ENCODE assay signal across 9 mouse cellular contexts in genomic region chr5:105492367-105493246, GRCm38 (mm10). TPM values are rescaled to one million over a fixed set of nuclear protein-coding genes. Genes with fewer than 3 reads are reported as not detected.
DNase-seq lines count a peak whose midpoint lies in the region; ATAC-seq and TF ChIP-seq lines count a peak whose summit lies in the region.
"Had no signal": no experiment of that assay in that cellular context is flagged by ENCODE, and none has a peak within 500 bp of the region (broad histone marks: within the 10 kb centered on the region; RNA-seq: fewer than 3 reads in every experiment).

No protein-coding gene starts in this region.

- no peak for DNase-seq in gastrocnemius, adult 2 months
- no peak for DNase-seq in gastrocnemius, postnatal 10 days
- DNase-seq in B cell, adult 2 months, result peak; percentile 70 to 77
- peak; percentile 57 to 84 for DNase-seq in cerebellum, adult 2 months
- peak; percentile 69 for DNase-seq in lung, postnatal 36 days
- peak; percentile 74 for DNase-seq in thymus, adult 2 months
- DNase-seq in right cerebral cortex, postnatal 25 days, result no peak

- H3K27me3 ChIP-seq in cerebellum, adult 2 months (ENCODE audit: control insufficient read depth, insufficient read depth, low read length), result no peaks in the 10 kb centered on the region
- no peaks in the 10 kb centered on the region; the same call in 1 of the 2 replicates for H3K27me3 ChIP-seq in hindbrain, embryonic 15.5 days
- H3K27me3 ChIP-seq in thymus, adult 2 months (ENCODE audit: control insufficient read depth, insufficient read depth, low read length), result no peaks in the 10 kb centered on the region
- H3K27me3 ChIP-seq: megakaryocyte, embryonic 14.5 days had no signal

- no peaks in the 10 kb centered on the region for H3K9me3 ChIP-seq in hindbrain, embryonic 15.5 days
- H3K9me3 ChIP-seq: megakaryocyte, embryonic 14.5 days had no signal

- H3K9ac ChIP-seq in hindbrain, embryonic 15.5 days, result no peak overlapping the region

- TF ChIP-seq CTCF in gastrocnemius, adult 2 months (IDR thresholded peaks at IDR 0.05), result peak; percentile 53
- TF ChIP-seq CTCF in cerebellum, adult 2 months (IDR thresholded peaks at IDR 0.05; ENCODE audit: borderline replicate concordance, insufficient read depth, low read depth, low read length), result 0 out of 2 replicates have a peak, but pooled peaks have one; percentile 15
- TF ChIP-seq CTCF in thymus, adult 2 months (IDR thresholded peaks at IDR 0.05; ENCODE audit: borderline replicate concordance, control insufficient read depth, extremely low read depth, insufficient read depth, low read length, poor library complexity), result no peak

- H3K36me3 ChIP-seq in hindbrain, embryonic 15.5 days, result peaks cover 5% of the 10 kb centered on the region; the same call in 1 of the 2 replicates
- H3K36me3 ChIP-seq in thymus, adult 2 months (ENCODE audit: control insufficient read depth, insufficient read depth, low read length), result no peaks in the 10 kb centered on the region

- H3K4me1 ChIP-seq in cerebellum, adult 2 months (ENCODE audit: control insufficient read depth, insufficient read depth, low read length), result peaks cover 4% of the 10 kb centered on the region; the same call in 1 of the 2 replicates
- peaks cover 33% of the 10 kb centered on the region for H3K4me1 ChIP-seq in hindbrain, embryonic 15.5 days (replicated peaks)
- peaks cover 27% of the 10 kb centered on the region for H3K4me1 ChIP-seq in thymus, adult 2 months (replicated peaks; ENCODE audit: control insufficient read depth, insufficient read depth, low read length)

- no peak overlapping the region for H3K4me3 ChIP-seq in gastrocnemius, adult 2 months
- H3K4me3 ChIP-seq in cerebellum, adult 2 months (replicated peaks; ENCODE audit: insufficient read depth, low read depth, low read length), result no peak overlapping the region
- H3K4me3 ChIP-seq in hindbrain, embryonic 15.5 days, result no peak overlapping the region
- no peak overlapping the region for H3K4me3 ChIP-seq in thymus, adult 2 months (ENCODE audit: control insufficient read depth, insufficient read depth, low read length)
- H3K4me3 ChIP-seq: megakaryocyte, embryonic 14.5 days had no signal

- H3K4me2 ChIP-seq in hindbrain, embryonic 15.5 days, result no peak overlapping the region

- ATAC-seq in hindbrain, embryonic 15.5 days (ENCODE audit: low FRiP score, low read depth), result peak; percentile 18; the same call in 1 of the 2 replicates

- WGBS in cerebellum, adult 2 months, result 19% methylated on average over 10 of the region's 10 CpGs
- WGBS in hindbrain, embryonic 15.5 days, result 33% methylated on average over 10 of the region's 10 CpGs
- 32% methylated on average over 10 of the region's 10 CpGs for WGBS in thymus, adult 2 months

- intact Hi-C loops in gastrocnemius, adult 2 months (cut with DNase I), result loop anchor here (1.0 to 10.0 kb wide), 2 partner anchors 161 to 382 kb away; partner anchors contain the start of gene Zfp326

- TF ChIP-seq POLR2A in cerebellum, adult 2 months (IDR thresholded peaks at IDR 0.05; ENCODE audit: borderline replicate concordance, insufficient read depth, low read length), result no peak
- no peak for TF ChIP-seq POLR2A in thymus, adult 2 months (IDR thresholded peaks at IDR 0.05; ENCODE audit: control insufficient read depth, extremely low read depth, insufficient read depth, low read length, poor library complexity)

- H3K27ac ChIP-seq in gastrocnemius, adult 2 months, result no peak overlapping the region
- no peak overlapping the region for H3K27ac ChIP-seq in cerebellum, adult 2 months (ENCODE audit: insufficient read depth, low read length)
- H3K27ac ChIP-seq in hindbrain, embryonic 15.5 days (replicated peaks), result 0 out of 2 replicates have a peak overlapping the region, but pooled peaks have one; percentile 20
- peak overlapping the region; percentile 4; the same call in 1 of the 2 replicates for H3K27ac ChIP-seq in thymus, adult 2 months (ENCODE audit: control insufficient read depth, insufficient read depth, low read length)

RNA-seq across cellular contexts. Expression of gene Lrrc8c, which starts 26.6 kb away (rescaled TPM):
- total RNA-seq in gastrocnemius, adult 2 months (2021), result 10 to 100 TPM in 1 of 2 experiments, 1 to 10 TPM in 1; 8.1 to 17.0 TPM
- 10 to 100 TPM; 14.4 to 14.6 TPM for total RNA-seq in gastrocnemius, postnatal 10 days (2021)
- polyA plus RNA-seq in cerebellum, adult 2 months (2012; rRNA removed), result 7.4 and 7.9 TPM in 2 replicates
- 16.4 and 19.3 TPM in 2 replicates for polyA plus RNA-seq in hindbrain, embryonic 15.5 days (2015; fragmentation: Nextera tagmentation; extraction: Ambion mirVana)
- polyA plus RNA-seq in thymus, adult 2 months (2012; rRNA removed), result 69.4 and 78.0 TPM in 2 replicates

Comparison
In these comparisons a context has a peak if more than half of its experiments do, and no peak if none do; other contexts are left out.
1. DNase-seq: peak in B cell, adult 2 months (2 of 2), cerebellum, adult 2 months (2 of 2), lung, postnatal 36 days (single experiment) and thymus, adult 2 months (single experiment); none in gastrocnemius, adult 2 months (single experiment), gastrocnemius, postnatal 10 days (single experiment) and right cerebral cortex, postnatal 25 days (single experiment).
2. H3K27ac ChIP-seq: peak in hindbrain, embryonic 15.5 days (single experiment) and thymus, adult 2 months (single experiment); none in gastrocnemius, adult 2 months (single experiment) and cerebellum, adult 2 months (single experiment).